Mouse (Mus musculus) mature B cell (primary cell): ENCODE data around the gene Man1a.

Source experiments
- in situ Hi-C: fragments of 300-500 bp; cut with MboI; formaldehyde crosslinking; loops from 2 replicates; pipeline ENCODE4 v1.14.3; 2019

The Man1a gene

DNA sequence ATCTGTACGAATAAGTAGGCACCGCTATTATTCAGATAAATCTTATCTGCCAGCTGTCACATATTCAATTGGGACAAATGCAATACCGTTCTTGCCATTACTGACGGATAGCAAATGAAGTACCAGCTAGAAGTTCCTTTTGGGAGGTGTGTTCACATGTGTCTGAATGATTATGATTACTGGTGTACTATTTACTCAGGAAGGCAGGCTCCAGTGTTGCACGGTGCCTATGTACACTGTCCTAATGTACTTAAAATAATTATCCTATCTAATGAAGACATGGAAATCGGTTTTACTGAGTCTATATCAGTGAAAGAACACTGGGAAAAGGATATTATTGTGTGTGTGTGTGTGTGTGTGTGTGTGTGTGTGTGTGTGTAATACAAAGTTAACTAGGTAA, 160.7 kb downstream of the Man1a start:
- in situ Hi-C loops, result no loop called here

- in situ Hi-C loops, result no loop called here
Observed at GRCm38 (mm10) chr10:53914974-53915609, 161.3 kb downstream of the Man1a start.

GRCm38 (mm10) chr10:53913546-53914312, 162.7 kb downstream of the Man1a start:
- in situ Hi-C loops, result no loop called here

- in situ Hi-C loops, result no loop called here
Observed at GRCm38 (mm10) chr10:53889512-53889911, 186.9 kb downstream of the Man1a start.

DNA sequence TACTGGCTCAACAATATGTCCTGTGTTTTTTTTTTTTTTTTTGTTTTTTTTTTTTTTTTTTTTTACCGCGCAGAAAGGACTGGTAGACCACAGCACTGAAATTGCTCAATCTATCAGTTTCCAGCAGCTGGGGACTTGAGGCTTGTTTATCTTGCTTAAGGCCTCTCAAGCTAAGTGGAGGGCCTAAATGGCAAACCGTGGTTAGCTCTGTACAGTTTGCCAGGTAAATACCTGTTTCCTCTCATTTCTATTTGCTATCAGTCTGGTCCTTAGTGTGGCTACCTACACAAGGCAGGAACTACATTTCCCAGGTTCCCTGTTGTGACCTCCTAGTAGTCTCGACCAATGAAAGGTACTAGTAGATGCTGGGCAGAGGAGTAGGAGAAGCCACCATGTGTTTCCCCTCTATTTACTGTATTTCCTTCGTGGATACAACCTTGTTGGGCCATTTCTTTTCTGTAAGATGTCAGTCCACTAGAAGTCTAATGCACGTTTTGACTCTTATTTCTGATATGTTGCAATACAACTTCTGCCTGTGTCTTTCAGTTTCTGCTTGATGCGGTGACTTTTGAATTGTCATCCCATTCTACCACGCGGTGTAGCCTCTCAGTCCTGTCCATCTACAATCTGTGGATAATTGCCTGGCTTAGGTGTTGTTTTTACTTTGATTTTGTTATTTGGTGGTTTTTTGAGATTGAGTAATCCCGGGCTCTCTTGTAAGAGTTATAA, 187.9 kb downstream of the Man1a start:
- in situ Hi-C loops, result no loop called here

- in situ Hi-C loops, result no loop called here
Observed at GRCm38 (mm10) chr10:53886475-53886874, 189.9 kb downstream of the Man1a start.

GRCm38 (mm10) chr10:53881310-53881709, 195.1 kb downstream of the Man1a start:
- in situ Hi-C loops, result no loop called here

- in situ Hi-C loops, result no loop called here
Observed at GRCm38 (mm10) chr10:53875896-53876295, 200.5 kb downstream of the Man1a start.

- in situ Hi-C loops, result no loop called here
Observed at GRCm38 (mm10) chr10:53874191-53874590, 202.2 kb downstream of the Man1a start.

GRCm38 (mm10) chr10:53863486-53864357, 212.7 kb downstream of the Man1a start:
- in situ Hi-C loops, result no loop called here

DNA sequence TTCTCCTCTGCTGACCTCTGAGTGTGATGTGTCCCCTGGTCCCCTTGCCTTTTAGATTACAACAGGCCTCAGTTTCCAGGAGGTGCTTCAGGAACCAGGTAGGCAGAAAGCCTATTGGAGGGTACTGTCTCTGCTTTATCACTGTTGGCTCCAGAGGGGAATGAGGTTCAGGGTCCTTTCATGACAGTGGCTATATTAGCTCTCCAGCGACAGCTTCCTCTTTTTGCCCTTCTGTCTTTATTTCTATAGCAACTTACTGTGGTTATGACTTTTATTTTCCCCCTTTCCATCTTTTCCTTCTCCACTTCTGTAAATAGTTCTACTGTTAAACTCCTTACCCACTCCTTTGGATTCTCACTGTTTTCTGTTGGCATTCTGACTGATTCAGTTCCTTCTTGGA, 216.5 kb downstream of the Man1a start:
- in situ Hi-C loops, result no loop called here

DNA sequence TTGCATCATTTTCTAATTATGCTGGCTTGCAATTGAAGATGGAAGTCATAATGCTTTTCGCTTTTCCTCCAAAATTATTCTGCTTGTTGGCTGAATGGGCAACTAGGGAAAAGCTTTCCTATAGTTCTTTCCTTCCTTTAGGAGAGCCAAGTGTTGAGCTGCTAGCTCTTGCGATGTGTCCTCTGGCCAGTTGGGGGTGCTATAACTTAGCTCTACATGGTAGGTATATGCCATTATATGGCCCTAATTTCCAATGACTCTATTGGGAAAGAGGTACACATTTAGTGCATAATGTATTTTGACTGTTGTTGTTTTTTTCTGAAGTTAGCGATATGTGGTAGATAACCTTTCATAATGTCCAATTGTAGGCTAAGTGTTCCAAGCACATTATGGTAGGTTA, 217.2 kb downstream of the Man1a start:
- in situ Hi-C loops, result no loop called here
